Mouse (Mus musculus): ENCODE results near the gene Krtap4-8.
"Not testable (repeated sequence)": the region's sequence is repeated elsewhere in the genome, so short reads cannot be mapped to it uniquely, and the experiment has no call there.

Gene Krtap4-8

GRCm38 (mm10) chr11:99780604-99781003 lies at the start of gene Krtap4-8:
Gene Krtap4-8 (minus strand): TSS chr11:99780704.
- no peak for DNase-seq (ENCODE audit: low spot score in 2 of 2)

GRCm38 (mm10) chr11:99815566-99815965 lies 35.1 kb upstream of the Krtap4-8 start, which contains the start of gene Gm11564:
Gene Gm11564 (minus strand): TSS chr11:99815666.
- not testable (repeated sequence) for DNase-seq (ENCODE audit: low spot score in 2 of 2)

- not testable (repeated sequence) for DNase-seq (ENCODE audit: low spot score in 2 of 2)
Observed at GRCm38 (mm10) chr11:99809792-99810191, 29.3 kb upstream of the Krtap4-8 start, which contains the start of gene Krtap4-13. Gene Krtap4-13 (minus strand): TSS chr11:99809892.

GRCm38 (mm10) chr11:99804346-99804745 lies 23.8 kb upstream of the Krtap4-8 start, which contains the start of gene Gm11554:
Gene Gm11554 (minus strand): TSS chr11:99804446.
- not testable (repeated sequence) for DNase-seq (ENCODE audit: low spot score in 2 of 2)

GRCm38 (mm10) chr11:99798832-99799231 lies 18.3 kb upstream of the Krtap4-8 start, which contains the start of gene Gm11569:
Gene Gm11569 (minus strand): TSS chr11:99798932.
- not testable (repeated sequence) for DNase-seq (ENCODE audit: low spot score in 2 of 2)

- DNase-seq (ENCODE audit: low spot score in 2 of 2): no peak
Observed at GRCm38 (mm10) chr11:99793367-99793766, 12.9 kb upstream of the Krtap4-8 start, which contains the start of gene Gm11596. Gene Gm11596 (minus strand): TSS chr11:99793467.

- DNase-seq (ENCODE audit: low spot score in 2 of 2): not testable (repeated sequence)
Observed at GRCm38 (mm10) chr11:99784900-99785299, 4.4 kb upstream of the Krtap4-8 start, which contains the start of gene Krtap4-9. Gene Krtap4-9 (plus strand): TSS chr11:99785200.

GRCm38 (mm10) chr11:99778401-99778800 lies 2.1 kb downstream of the Krtap4-8 start:
- no peak for DNase-seq (ENCODE audit: low spot score in 2 of 2)

- DNase-seq (ENCODE audit: low spot score in 2 of 2): not testable (repeated sequence)
Observed at GRCm38 (mm10) chr11:99772813-99773212, 7.7 kb downstream of the Krtap4-8 start, which contains the start of gene Gm11595. Gene Gm11595 (minus strand): TSS chr11:99772913.

- no peak for DNase-seq (ENCODE audit: low spot score in 2 of 2)
Observed at GRCm38 (mm10) chr11:99768410-99768809, 12.1 kb downstream of the Krtap4-8 start.

GRCm38 (mm10) chr11:99758877-99759276 lies 21.6 kb downstream of the Krtap4-8 start:
- DNase-seq (ENCODE audit: low spot score in 2 of 2): no peak

- no peak for DNase-seq (ENCODE audit: low spot score in 2 of 2)
Observed at GRCm38 (mm10) chr11:99743985-99744384, 36.5 kb downstream of the Krtap4-8 start.

GRCm38 (mm10) chr11:99734190-99734589 lies 46.3 kb downstream of the Krtap4-8 start, which contains the start of gene Gm14180:
Gene Gm14180 (minus strand): TSS chr11:99734290.
- no peak for DNase-seq (ENCODE audit: low spot score in 2 of 2)

All from left cerebral cortex, adult 9 months (tissue).